Comparison of ENCODE assay signal across 10 mouse cellular contexts in the genomic region with DNA sequence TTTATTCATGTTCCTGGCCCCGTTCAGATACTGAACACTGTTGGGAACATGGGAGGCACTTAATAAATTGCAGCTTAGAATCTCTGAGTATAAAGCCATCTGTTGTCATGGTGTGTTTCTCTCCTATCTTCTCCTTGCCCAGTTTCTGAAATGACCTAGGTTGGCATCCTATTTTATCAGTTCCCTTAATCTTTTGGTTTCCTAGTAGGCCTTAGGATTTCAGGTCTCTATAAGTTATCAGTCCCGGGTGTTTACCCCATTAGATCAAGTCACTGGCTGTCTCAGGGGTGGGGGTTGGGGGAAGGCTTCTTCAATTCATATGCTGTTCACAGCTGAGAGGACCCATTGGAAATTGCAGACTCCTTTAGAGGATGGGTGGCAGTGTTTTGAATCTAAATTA. TPM values are rescaled to one million over a fixed set of nuclear protein-coding genes. Genes with fewer than 3 reads are reported as not detected.
DNase-seq lines count a peak whose midpoint lies in the region; ATAC-seq and TF ChIP-seq lines count a peak whose summit lies in the region.
"Had no signal": no experiment of that assay in that cellular context is flagged by ENCODE, and none has a peak within 500 bp of the region (broad histone marks: within the 10 kb centered on the region; RNA-seq: fewer than 3 reads in every experiment).

No protein-coding gene starts in this region.

- no peak overlapping the region for H3K27ac ChIP-seq in heart, embryonic 14.5 days (replicated peaks in 1 of 2; ENCODE audit: control insufficient read depth in 1 of 2, insufficient read depth in 1 of 2, low read depth in 2 of 2, low read length in 2 of 2)
- no peak overlapping the region for H3K27ac ChIP-seq in hindbrain, embryonic 16.5 days (ENCODE audit: low read depth, low read length)
- H3K27ac ChIP-seq in midbrain, embryonic 13.5 days = no peak overlapping the region
- no peak overlapping the region for H3K27ac ChIP-seq in thymus, adult 2 months (ENCODE audit: control insufficient read depth, insufficient read depth, low read length)

- ATAC-seq in heart, embryonic 14.5 days (ENCODE audit: insufficient number of reproducible peaks, insufficient read depth, low FRiP score, low read depth) = no peak
- ATAC-seq in hindbrain, embryonic 16.5 days = no peak
- no peak for ATAC-seq in midbrain, embryonic 13.5 days

- TF ChIP-seq CTCF in thymus, adult 2 months (IDR thresholded peaks at IDR 0.05; ENCODE audit: borderline replicate concordance, control insufficient read depth, extremely low read depth, insufficient read depth, low read length, poor library complexity) = no peak

- intact Hi-C loops in left cerebral cortex, postnatal 10 days (cut with DNase I) = no loop called here

- H3K27me3 ChIP-seq in heart, embryonic 14.5 days (ENCODE audit: control insufficient read depth, insufficient read depth, low read length) = no peaks in the 10 kb centered on the region
- no peaks in the 10 kb centered on the region for H3K27me3 ChIP-seq in hindbrain, embryonic 16.5 days (replicated peaks; ENCODE audit: control insufficient read depth, insufficient read depth, low read length)
- no peaks in the 10 kb centered on the region for H3K27me3 ChIP-seq in midbrain, embryonic 13.5 days
- no peaks in the 10 kb centered on the region for H3K27me3 ChIP-seq in thymus, adult 2 months (ENCODE audit: control insufficient read depth, insufficient read depth, low read length)

- DNase-seq in heart, adult 18-20 months = no peak
- DNase-seq in c-Kit-positive CD71-positive TER-119-negative erythroid progenitor cells, embryonic 14.5 days (ENCODE audit: low read depth) = peak; percentile 6
- DNase-seq in layer of hippocampus, adult 9-10 months (ENCODE audit: low spot score) = no peak
- no peak for DNase-seq in left cerebral cortex, postnatal 10 days (ENCODE audit: extremely low spot score in 1 of 2, low spot score in 2 of 2)
- DNase-seq in thymus, adult 2 months = no peak
- DNase-seq: cerebellum, adult 9-11 months had no signal

- peak overlapping the region; percentile 96 for H3K9ac ChIP-seq in heart, embryonic 14.5 days (ENCODE audit: low read length)
- peak overlapping the region; percentile 20; the same call in 1 of the 2 replicates for H3K9ac ChIP-seq in hindbrain, embryonic 16.5 days (ENCODE audit: low read depth, low read length)
- peak overlapping the region; percentile 95; the same call in 1 of the 2 replicates for H3K9ac ChIP-seq in midbrain, embryonic 13.5 days (replicated peaks)

- H3K36me3 ChIP-seq in heart, embryonic 14.5 days (ENCODE audit: control insufficient read depth, insufficient read depth, low read length) = no peaks in the 10 kb centered on the region
- no peaks in the 10 kb centered on the region for H3K36me3 ChIP-seq in hindbrain, embryonic 16.5 days (ENCODE audit: control insufficient read depth, insufficient read depth, low read length)
- H3K36me3 ChIP-seq in midbrain, embryonic 13.5 days = peaks cover 10% of the 10 kb centered on the region
- H3K36me3 ChIP-seq in thymus, adult 2 months (ENCODE audit: control insufficient read depth, insufficient read depth, low read length) = no peaks in the 10 kb centered on the region

- H3K4me1 ChIP-seq in heart, embryonic 14.5 days (ENCODE audit: control insufficient read depth in 2 of 2, insufficient read depth in 2 of 2, low read length in 2 of 2) = peaks cover 0 to 7% of the 10 kb centered on the region in 2 experiments; a peak in 2 of 4 replicates
- peaks cover 11% of the 10 kb centered on the region for H3K4me1 ChIP-seq in hindbrain, embryonic 16.5 days (ENCODE audit: control insufficient read depth, insufficient read depth, low read depth, low read length)
- peaks cover 13% of the 10 kb centered on the region for H3K4me1 ChIP-seq in midbrain, embryonic 13.5 days (replicated peaks)
- peaks cover 7% of the 10 kb centered on the region for H3K4me1 ChIP-seq in thymus, adult 2 months (replicated peaks; ENCODE audit: control insufficient read depth, insufficient read depth, low read length)

- peak overlapping the region; percentile 81 to 92; a peak in 3 of 4 replicates for H3K4me3 ChIP-seq in heart, embryonic 14.5 days (ENCODE audit: control insufficient read depth in 1 of 2, insufficient read depth in 1 of 2, low read depth in 1 of 2, low read length in 2 of 2)
- H3K4me3 ChIP-seq in hindbrain, embryonic 16.5 days (ENCODE audit: low read length) = peak overlapping the region; percentile 94
- peak overlapping the region; percentile 91 for H3K4me3 ChIP-seq in midbrain, embryonic 13.5 days (replicated peaks)
- H3K4me3 ChIP-seq in thymus, adult 2 months (ENCODE audit: control insufficient read depth, insufficient read depth, low read length) = no peak overlapping the region

- 72% methylated on average over 2 of the region's 2 CpGs for WGBS in heart, embryonic 14.5 days
- 77% methylated on average over 2 of the region's 2 CpGs for WGBS in hindbrain, embryonic 16.5 days
- 88% methylated on average over 2 of the region's 2 CpGs for WGBS in midbrain, embryonic 13.5 days
- WGBS in thymus, adult 2 months = 55% methylated on average over 2 of the region's 2 CpGs

- H3K4me2 ChIP-seq in heart, embryonic 14.5 days (ENCODE audit: low read length) = peak overlapping the region; percentile 91
- peak overlapping the region; percentile 88 for H3K4me2 ChIP-seq in hindbrain, embryonic 16.5 days (ENCODE audit: low read length)
- peak overlapping the region; percentile 85 for H3K4me2 ChIP-seq in midbrain, embryonic 13.5 days (replicated peaks)

- TF ChIP-seq POLR2A in thymus, adult 2 months (IDR thresholded peaks at IDR 0.05; ENCODE audit: control insufficient read depth, extremely low read depth, insufficient read depth, low read length, poor library complexity) = no peak

- H3K9me3 ChIP-seq in heart, embryonic 14.5 days (ENCODE audit: control insufficient read depth, low read length) = no peaks in the 10 kb centered on the region
- no peaks in the 10 kb centered on the region for H3K9me3 ChIP-seq in hindbrain, embryonic 16.5 days (ENCODE audit: control insufficient read depth, low read length)
- H3K9me3 ChIP-seq in midbrain, embryonic 13.5 days = no peaks in the 10 kb centered on the region

RNA-seq across cellular contexts. Expression of a gene that starts 1.0 kb away (rescaled TPM):
- polyA plus RNA-seq in heart, embryonic 14.5 days (2014; fragmentation: Nextera tagmentation; extraction: Ambion mirVana) = not detected in 2 replicates
- total RNA-seq in heart, adult 18-20 months (2021) = not detected
- polyA plus RNA-seq in hindbrain, embryonic 16.5 days (2015; fragmentation: Nextera tagmentation; extraction: Ambion mirVana) = not detected in 2 replicates
- not detected in 2 replicates for polyA plus RNA-seq in midbrain, embryonic 13.5 days (2015; fragmentation: Nextera tagmentation; extraction: Ambion mirVana)
- not detected for total RNA-seq in left cerebral cortex, postnatal 10 days (2021)
- polyA plus RNA-seq in thymus, adult 2 months (2012; rRNA removed) = 0.27 and 0.41 TPM in 2 replicates
- total RNA-seq: left cerebral cortex, postnatal 14 days had no signal

RNA-seq across cellular contexts. Expression of a gene that starts 1.2 kb away (rescaled TPM):
- polyA plus RNA-seq in heart, embryonic 14.5 days (2014; fragmentation: Nextera tagmentation; extraction: Ambion mirVana) = 101 and 107 TPM in 2 replicates
- 10 to 100 TPM; 61.4 to 63.8 TPM for total RNA-seq in heart, adult 18-20 months (2021)
- 234 and 235 TPM in 2 replicates for polyA plus RNA-seq in hindbrain, embryonic 16.5 days (2015; fragmentation: Nextera tagmentation; extraction: Ambion mirVana)
- 250 and 259 TPM in 2 replicates for polyA plus RNA-seq in midbrain, embryonic 13.5 days (2015; fragmentation: Nextera tagmentation; extraction: Ambion mirVana)
- total RNA-seq in left cerebral cortex, postnatal 10 days (2021) = 100 to 1,000 TPM; 178 to 190 TPM
- polyA plus RNA-seq in thymus, adult 2 months (2012; rRNA removed) = 144 and 149 TPM in 2 replicates

RNA-seq across cellular contexts. Expression of a gene that starts 29.2 kb away (rescaled TPM):
- 84.8 and 137 TPM in 2 replicates for polyA plus RNA-seq in heart, embryonic 14.5 days (2014; fragmentation: Nextera tagmentation; extraction: Ambion mirVana)
- total RNA-seq in heart, adult 18-20 months (2021) = 10 to 100 TPM; 65.3 to 67.4 TPM
- 72.7 and 84.8 TPM in 2 replicates for polyA plus RNA-seq in hindbrain, embryonic 16.5 days (2015; fragmentation: Nextera tagmentation; extraction: Ambion mirVana)
- 51.3 and 64.1 TPM in 2 replicates for polyA plus RNA-seq in midbrain, embryonic 13.5 days (2015; fragmentation: Nextera tagmentation; extraction: Ambion mirVana)
- total RNA-seq in left cerebral cortex, postnatal 10 days (2021) = 10 to 100 TPM; 28.3 to 30.3 TPM
- polyA plus RNA-seq in thymus, adult 2 months (2012; rRNA removed) = 859 and 863 TPM in 2 replicates

RNA-seq across cellular contexts. Expression of a gene that starts 42.0 kb away (rescaled TPM):
- polyA plus RNA-seq in heart, embryonic 14.5 days (2014; fragmentation: Nextera tagmentation; extraction: Ambion mirVana) = not detected in 2 replicates
- not detected for total RNA-seq in heart, adult 18-20 months (2021)
- polyA plus RNA-seq in hindbrain, embryonic 16.5 days (2015; fragmentation: Nextera tagmentation; extraction: Ambion mirVana) = not detected in 2 replicates
- not detected in 2 replicates for polyA plus RNA-seq in midbrain, embryonic 13.5 days (2015; fragmentation: Nextera tagmentation; extraction: Ambion mirVana)
- total RNA-seq in left cerebral cortex, postnatal 10 days (2021) = not detected
- polyA plus RNA-seq in thymus, adult 2 months (2012; rRNA removed) = not detected in 2 replicates
- total RNA-seq: left cerebral cortex, postnatal 14 days had no signal

RNA-seq across cellular contexts. Expression of a gene that starts 52.3 kb away (rescaled TPM):
- not detected in 2 replicates for polyA plus RNA-seq in heart, embryonic 14.5 days (2014; fragmentation: Nextera tagmentation; extraction: Ambion mirVana)
- total RNA-seq in heart, adult 18-20 months (2021) = not detected
- polyA plus RNA-seq in hindbrain, embryonic 16.5 days (2015; fragmentation: Nextera tagmentation; extraction: Ambion mirVana) = not detected in 2 replicates
- not detected in 2 replicates for polyA plus RNA-seq in midbrain, embryonic 13.5 days (2015; fragmentation: Nextera tagmentation; extraction: Ambion mirVana)
- total RNA-seq in left cerebral cortex, postnatal 10 days (2021) = not detected
- polyA plus RNA-seq in thymus, adult 2 months (2012; rRNA removed) = not detected in 2 replicates
- total RNA-seq: left cerebral cortex, postnatal 14 days had no signal

Comparison
In these comparisons a context has a peak if more than half of its experiments do, and no peak if none do; other contexts are left out.
1. H3K9ac ChIP-seq: peak in every context shown above with its lines; median percentile 96 in heart, embryonic 14.5 days; 95 in midbrain, embryonic 13.5 days; 20 in hindbrain, embryonic 16.5 days.